Mouse (Mus musculus): ENCODE measurements around the gene Ppp1r14a. TPM values are rescaled to one million over a fixed set of nuclear protein-coding genes. Genes with fewer than 3 reads are reported as not detected.

Ppp1r14a gene
- 1 to 10 TPM; 2.0 to 3.2 TPM for total RNA-seq (2021)
- long read RNA-seq, partial matches to known transcripts: 0 of 3 reads
- long read RNA-seq, other reads (novel, unspliced or antisense): 1 of 3 reads

- DNase-seq (ENCODE audit: low spot score in 2 of 2): peak; percentile 74 to 78
These were observed at the start of gene Ppp1r14a for GRCm38 (mm10) chr7:29288942-29289638. Gene Ppp1r14a, plus strand, starts transcription at chr7:29289308.

- no peak for DNase-seq (ENCODE audit: low spot score in 2 of 2)
These were observed 44.2 kb upstream of the Ppp1r14a start for GRCm38 (mm10) chr7:29244732-29245416.

GRCm38 (mm10) chr7:29246015-29246414, 43.1 kb upstream of the Ppp1r14a start:
- no peak for DNase-seq (ENCODE audit: low spot score in 2 of 2)

GRCm38 (mm10) chr7:29246619-29247313, 42.3 kb upstream of the Ppp1r14a start:
- no peak for DNase-seq (ENCODE audit: low spot score in 2 of 2)

GRCm38 (mm10) chr7:29247314-29247700, 41.8 kb upstream of the Ppp1r14a start:
- DNase-seq (ENCODE audit: low spot score in 2 of 2): peak; percentile 85

- no peak for DNase-seq (ENCODE audit: low spot score in 2 of 2)
These were observed 41.4 kb upstream of the Ppp1r14a start for GRCm38 (mm10) chr7:29247706-29248105.

GRCm38 (mm10) chr7:29248261-29248841, 40.8 kb upstream of the Ppp1r14a start, which contains the start of gene 2200002D01Rik:
Gene 2200002D01Rik, minus strand, starts transcription at chr7:29248466.
- no peak for DNase-seq (ENCODE audit: low spot score in 2 of 2)

GRCm38 (mm10) chr7:29251166-29251565, 37.9 kb upstream of the Ppp1r14a start:
- DNase-seq (ENCODE audit: low spot score in 2 of 2): no peak

- DNase-seq (ENCODE audit: low spot score in 2 of 2): no peak
These were observed 35.3 kb upstream of the Ppp1r14a start for GRCm38 (mm10) chr7:29253842-29254241.

GRCm38 (mm10) chr7:29255875-29256274, 33.2 kb upstream of the Ppp1r14a start:
- no peak for DNase-seq (ENCODE audit: low spot score in 2 of 2)

- no peak for DNase-seq (ENCODE audit: low spot score in 2 of 2)
These were observed 31.7 kb upstream of the Ppp1r14a start for GRCm38 (mm10) chr7:29257368-29257767.

- DNase-seq (ENCODE audit: low spot score in 2 of 2): no peak
These were observed 29.1 kb upstream of the Ppp1r14a start for GRCm38 (mm10) chr7:29259781-29260730.

GRCm38 (mm10) chr7:29262151-29262550, 27.0 kb upstream of the Ppp1r14a start:
- DNase-seq (ENCODE audit: low spot score in 2 of 2): no peak

GRCm38 (mm10) chr7:29263831-29264230, 25.3 kb upstream of the Ppp1r14a start:
- no peak for DNase-seq (ENCODE audit: low spot score in 2 of 2)

- no peak for DNase-seq (ENCODE audit: low spot score in 2 of 2)
These were observed 23.5 kb upstream of the Ppp1r14a start for GRCm38 (mm10) chr7:29265636-29266035.

GRCm38 (mm10) chr7:29266931-29267330, 22.2 kb upstream of the Ppp1r14a start:
- DNase-seq (ENCODE audit: low spot score in 2 of 2): no peak

GRCm38 (mm10) chr7:29270445-29270844, 18.7 kb upstream of the Ppp1r14a start:
- DNase-seq (ENCODE audit: low spot score in 2 of 2): no peak

- no peak for DNase-seq (ENCODE audit: low spot score in 2 of 2)
These were observed 17.2 kb upstream of the Ppp1r14a start for GRCm38 (mm10) chr7:29271687-29272465.

- DNase-seq (ENCODE audit: low spot score in 2 of 2): no peak
These were observed 12.4 kb upstream of the Ppp1r14a start for GRCm38 (mm10) chr7:29276715-29277114.

- DNase-seq (ENCODE audit: low spot score in 2 of 2): no peak
These were observed 11.6 kb upstream of the Ppp1r14a start for GRCm38 (mm10) chr7:29277510-29277909.

All from layer of hippocampus, postnatal 10 days (tissue).